Mouse (Mus musculus): ENCODE measurements around the gene Hk3.

- TF ChIP-seq POLR2A (IDR thresholded peaks at IDR 0.05; ENCODE audit: low read depth, low read length) = no peak
- no peak for TF ChIP-seq CTCF (IDR thresholded peaks at IDR 0.05; ENCODE audit: extremely low read depth, insufficient read length, insufficient replicate concordance, low read depth, low read length)
These were observed 16.5 kb downstream of the Hk3 start for GRCm38 (mm10) chr13:55004646-55005045.
